18 mouse cellular contexts compared by ENCODE assay signal in genomic region chr9:29660059-29660613, GRCm38 (mm10).
"Had no signal": no experiment of that assay in that cellular context is flagged by ENCODE, and none has a peak within 500 bp of the region (broad histone marks: within the 10 kb centered on the region; RNA-seq: fewer than 3 reads in every experiment).

No protein-coding gene starts in this region.

- H3K27ac ChIP-seq: limb, embryonic 15.5 days; liver, embryonic 12.5 days; liver, embryonic 14.5 days; midbrain, embryonic 10.5 days; midbrain, embryonic 12.5 days; neural tube, embryonic 13.5 days; neural tube, embryonic 15.5 days had no signal

- DNase-seq: midbrain, embryonic 14.5 days; retina, postnatal 1 day; right cerebral cortex, adult 18-20 months; right cerebral cortex, postnatal 25 days; right cerebral cortex, postnatal 4 days; spleen, adult 18-20 months; thymus, adult 18-20 months; thymus, postnatal 14 days; thymus, postnatal 36 days had no signal

- H3K4me3 ChIP-seq: limb, embryonic 15.5 days; liver, embryonic 12.5 days; midbrain, embryonic 10.5 days; midbrain, embryonic 12.5 days; myocyte; neural tube, embryonic 13.5 days; neural tube, embryonic 15.5 days had no signal

- H3K27me3 ChIP-seq: liver, embryonic 12.5 days; neural tube, embryonic 15.5 days had no signal

- H3K9ac ChIP-seq: limb, embryonic 15.5 days; liver, embryonic 12.5 days; liver, embryonic 14.5 days; midbrain, embryonic 12.5 days; neural tube, embryonic 13.5 days; neural tube, embryonic 15.5 days had no signal

- H3K9me3 ChIP-seq: limb, embryonic 15.5 days; liver, embryonic 12.5 days; midbrain, embryonic 10.5 days; midbrain, embryonic 12.5 days; neural tube, embryonic 13.5 days; neural tube, embryonic 15.5 days had no signal

- H3K4me2 ChIP-seq: limb, embryonic 15.5 days; liver, embryonic 12.5 days; midbrain, embryonic 12.5 days; neural tube, embryonic 13.5 days; neural tube, embryonic 15.5 days had no signal

- H3K36me3 ChIP-seq: limb, embryonic 15.5 days; liver, embryonic 12.5 days; midbrain, embryonic 10.5 days; midbrain, embryonic 12.5 days; neural tube, embryonic 13.5 days; neural tube, embryonic 15.5 days had no signal

- ATAC-seq: liver, embryonic 12.5 days; midbrain, embryonic 16.5 days had no signal

- H3K4me1 ChIP-seq: limb, embryonic 15.5 days; liver, embryonic 12.5 days had no signal
